Mouse (Mus musculus): Measurements from ENCODE around the gene Trpv3.

DNA sequence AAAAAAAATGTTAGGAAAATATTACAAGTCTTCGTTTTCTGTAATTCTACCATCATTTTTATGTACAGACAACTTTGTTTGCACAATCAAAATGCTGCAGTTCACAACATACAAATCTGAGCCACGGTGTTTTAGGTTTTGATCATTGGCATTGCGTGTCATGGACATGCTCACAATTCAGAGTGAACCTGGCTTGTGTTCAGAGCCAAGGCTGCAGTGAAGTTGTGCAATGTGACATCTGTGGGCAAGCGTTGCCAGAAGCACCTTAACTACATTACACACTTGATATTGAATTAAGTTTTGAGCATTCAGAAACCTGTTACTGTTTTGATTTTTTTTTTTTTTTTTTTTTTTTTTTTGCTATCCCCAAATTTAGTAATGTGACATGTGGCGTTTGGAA is 37.1 kb upstream of the Trpv3 start:
- TF ChIP-seq CTCF (IDR thresholded peaks at IDR 0.05; ENCODE audit: borderline replicate concordance, insufficient read depth, low read depth, low read length) (no peak), POLR2A (IDR thresholded peaks at IDR 0.05; ENCODE audit: borderline replicate concordance, insufficient read depth, low read length) (no peak)
